Mouse (Mus musculus): Measurements from ENCODE around the gene Tmem253. TPM values are rescaled to one million over a fixed set of nuclear protein-coding genes. Genes with fewer than 3 reads are reported as not detected.

Tmem253 gene
- total and polyA plus RNA-seq, 3 experiments, result 0.27 to 2.5 (median 0.29) TPM

DNA sequence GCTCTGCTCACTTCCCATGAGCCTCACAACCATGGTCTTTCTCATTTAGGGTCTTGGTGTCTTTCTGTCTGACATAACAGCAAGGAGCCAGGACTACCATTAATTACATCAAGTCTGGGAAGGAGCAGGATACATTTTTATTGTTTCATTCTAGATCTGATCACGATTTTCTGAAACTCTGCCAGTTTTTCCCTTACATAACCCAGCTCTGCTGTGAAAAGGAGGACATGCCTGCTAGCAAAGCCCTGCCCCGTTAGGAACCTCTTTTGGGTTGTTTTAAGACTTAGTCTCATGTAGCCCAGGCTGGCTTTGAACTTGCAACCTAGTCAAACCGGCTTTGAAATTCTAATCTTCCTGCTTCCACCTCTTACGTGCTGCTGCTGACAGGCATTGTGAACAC lies 44.5 kb downstream of the Tmem253 start:
- H3K9me3 ChIP-seq (replicated peaks), result no peaks in the 10 kb centered on the region

DNA sequence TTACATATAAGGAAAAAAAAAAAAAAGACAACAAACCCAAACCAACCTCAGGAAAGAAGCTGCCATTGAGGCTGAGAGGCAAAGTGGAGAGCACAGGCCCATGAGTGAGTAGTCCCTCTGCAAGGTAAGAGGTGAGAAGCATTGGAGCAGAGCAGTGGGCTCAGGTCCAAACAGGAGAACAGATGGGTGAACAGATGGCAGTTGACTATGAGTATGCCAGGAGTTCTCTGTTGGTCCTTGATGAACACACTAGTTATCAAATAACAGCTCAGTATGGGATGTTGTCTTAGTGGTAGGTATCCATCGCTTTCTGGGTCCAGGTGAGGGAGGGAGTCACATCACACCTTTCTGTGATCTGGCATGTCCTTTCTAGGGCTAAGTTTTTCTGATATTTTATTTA lies 45.3 kb downstream of the Tmem253 start:
- Histone ChIP-seq H3K36me3 (replicated peaks) (no peaks in the 10 kb centered on the region), H3K4me3 (ENCODE audit: low read depth, low read length) (no peak overlapping the region), H3K9me3 (replicated peaks) (no peaks in the 10 kb centered on the region), H3K27me3 (ENCODE audit: insufficient read depth, low read length) (peaks cover 26% of the 10 kb centered on the region), H3K4me1 (ENCODE audit: insufficient read depth, low read depth, low read length) (no peaks in the 10 kb centered on the region)
- TF ChIP-seq GATA2 (IDR thresholded peaks at IDR 0.05; ENCODE audit: borderline replicate concordance, low read depth, low read length) (no peak), CTCF (IDR thresholded peaks at IDR 0.05; ENCODE audit: low read depth, low read length) (no peak), POLR2AphosphoS5 (IDR thresholded peaks at IDR 0.05; ENCODE audit: insufficient replicate concordance, low read depth, low read length) (no peak), GATA1 (IDR thresholded peaks at IDR 0.05; ENCODE audit: borderline replicate concordance, low read length) (no peak), TAL1 (conservative IDR thresholded peaks at IDR 0.05; ENCODE audit: low read depth, low read length) (no peak)
- DNase-seq (ENCODE audit: low spot score) (no peak), ATAC-seq (ENCODE audit: extremely low read depth, insufficient number of reproducible peaks, low FRiP score, poor library complexity, severe bottlenecking) (no peak)

More for the DNA sequence above, 44.5 kb downstream of the Tmem253 start:
- H3K4me3 ChIP-seq (ENCODE audit: low read depth, low read length), result no peak overlapping the region
- no peak for ATAC-seq (ENCODE audit: extremely low read depth, insufficient number of reproducible peaks, low FRiP score, poor library complexity, severe bottlenecking)
- peaks cover 26% of the 10 kb centered on the region for H3K27me3 ChIP-seq (ENCODE audit: insufficient read depth, low read length)
- no peaks in the 10 kb centered on the region for H3K4me1 ChIP-seq (ENCODE audit: insufficient read depth, low read depth, low read length)
- no peak for TF ChIP-seq TAL1 (conservative IDR thresholded peaks at IDR 0.05; ENCODE audit: low read depth, low read length)
- TF ChIP-seq GATA2 (IDR thresholded peaks at IDR 0.05; ENCODE audit: borderline replicate concordance, low read depth, low read length), result no peak
- TF ChIP-seq GATA1 (IDR thresholded peaks at IDR 0.05; ENCODE audit: borderline replicate concordance, low read length), result no peak
- TF ChIP-seq POLR2AphosphoS5 (IDR thresholded peaks at IDR 0.05; ENCODE audit: insufficient replicate concordance, low read depth, low read length), result no peak
- TF ChIP-seq CTCF (IDR thresholded peaks at IDR 0.05; ENCODE audit: low read depth, low read length), result no peak
- no peaks in the 10 kb centered on the region for H3K36me3 ChIP-seq (replicated peaks)
- DNase-seq (ENCODE audit: low spot score), result no peak

DNA sequence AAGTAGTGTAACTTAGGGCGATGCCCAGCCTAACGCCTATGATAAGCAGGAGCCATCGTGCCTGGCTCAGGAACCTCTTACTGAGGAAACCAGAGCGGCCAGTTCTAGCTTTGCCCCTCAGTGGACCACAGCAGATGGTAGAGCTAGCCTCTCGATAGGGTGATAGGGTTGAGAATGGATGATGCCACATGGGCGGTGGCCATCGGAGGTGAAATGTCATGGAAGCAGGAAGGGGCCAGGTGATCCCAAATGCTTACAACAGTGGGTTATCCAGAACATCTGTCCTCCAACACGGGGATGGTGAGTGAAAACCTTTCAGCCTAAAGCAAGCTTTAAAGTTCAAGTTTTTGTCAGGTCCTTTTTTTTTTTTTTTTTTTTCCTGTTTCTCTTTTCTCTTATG lies 46.3 kb downstream of the Tmem253 start:
- peaks cover 26% of the 10 kb centered on the region for H3K27me3 ChIP-seq (ENCODE audit: insufficient read depth, low read length)
- no peaks in the 10 kb centered on the region for H3K36me3 ChIP-seq (replicated peaks)
- DNase-seq (ENCODE audit: low spot score) (no peak), ATAC-seq (ENCODE audit: extremely low read depth, insufficient number of reproducible peaks, low FRiP score, poor library complexity, severe bottlenecking) (no peak)
- H3K4me3 ChIP-seq (ENCODE audit: low read depth, low read length), result no peak overlapping the region
- H3K4me1 ChIP-seq (ENCODE audit: insufficient read depth, low read depth, low read length), result no peaks in the 10 kb centered on the region
- TF ChIP-seq CTCF (IDR thresholded peaks at IDR 0.05; ENCODE audit: low read depth, low read length) (no peak), POLR2AphosphoS5 (IDR thresholded peaks at IDR 0.05; ENCODE audit: insufficient replicate concordance, low read depth, low read length) (no peak), TAL1 (conservative IDR thresholded peaks at IDR 0.05; ENCODE audit: low read depth, low read length) (no peak), GATA1 (IDR thresholded peaks at IDR 0.05; ENCODE audit: borderline replicate concordance, low read length) (no peak), GATA2 (IDR thresholded peaks at IDR 0.05; ENCODE audit: borderline replicate concordance, low read depth, low read length) (no peak)
- no peaks in the 10 kb centered on the region for H3K9me3 ChIP-seq (replicated peaks)

GRCm38 (mm10) chr14:52066135-52066534 lies 50.7 kb downstream of the Tmem253 start:
- DNase-seq (ENCODE audit: low spot score) (no peak), ATAC-seq (ENCODE audit: extremely low read depth, insufficient number of reproducible peaks, low FRiP score, poor library complexity, severe bottlenecking) (no peak)
- Histone ChIP-seq H3K36me3 (replicated peaks) (peaks cover 7% of the 10 kb centered on the region), H3K9me3 (replicated peaks) (no peaks in the 10 kb centered on the region), H3K27me3 (ENCODE audit: insufficient read depth, low read length) (peaks cover 23% of the 10 kb centered on the region), H3K4me1 (ENCODE audit: insufficient read depth, low read depth, low read length) (no peaks in the 10 kb centered on the region), H3K4me3 (ENCODE audit: low read depth, low read length) (no peak overlapping the region)
- no peak for TF ChIP-seq TAL1 (conservative IDR thresholded peaks at IDR 0.05; ENCODE audit: low read depth, low read length)
- TF ChIP-seq GATA1 (IDR thresholded peaks at IDR 0.05; ENCODE audit: borderline replicate concordance, low read length), result no peak

Other genes with a start within 250 kb of the Tmem253 start
- not detected in 2 replicates for gene Ang4, start 242.1 kb upstream of the Tmem253 start, total RNA-seq (2014; fragmentation: Nextera tagmentation)
- gene Ang4, start 242.1 kb upstream of the Tmem253 start, total RNA-seq (2017), result 0.27 TPM in 1 of 2 replicates, not detected in the other
- gene Ang4, start 242.1 kb upstream of the Tmem253 start, polyA plus RNA-seq (2012), result not detected in 2 replicates
- gene AY358078, start 215.6 kb upstream of the Tmem253 start, total RNA-seq (2014; fragmentation: Nextera tagmentation), result not detected in 2 replicates
- not detected in 2 replicates for gene AY358078, start 215.6 kb upstream of the Tmem253 start, total RNA-seq (2017)
- gene AY358078, start 215.6 kb upstream of the Tmem253 start, polyA plus RNA-seq (2012), result not detected in 2 replicates
- gene Ear6, start 162.0 kb upstream of the Tmem253 start, total RNA-seq (2014; fragmentation: Nextera tagmentation), result not detected in 2 replicates
- gene Ear6, start 162.0 kb upstream of the Tmem253 start, total RNA-seq (2017), result 0.12 TPM in 1 of 2 replicates, not detected in the other
- gene Ear6, start 162.0 kb upstream of the Tmem253 start, polyA plus RNA-seq (2012), result not detected in 2 replicates
- 29.3 and 36.9 TPM in 2 replicates for gene Mettl17, start 130.8 kb upstream of the Tmem253 start, total RNA-seq (2014; fragmentation: Nextera tagmentation)
- 20.6 and 23.2 TPM in 2 replicates for gene Mettl17, start 130.8 kb upstream of the Tmem253 start, total RNA-seq (2017)
- 11.7 and 19.5 TPM in 2 replicates for gene Mettl17, start 130.8 kb upstream of the Tmem253 start, polyA plus RNA-seq (2012)
- gene Slc39a2, start 122.8 kb upstream of the Tmem253 start, total RNA-seq (2014; fragmentation: Nextera tagmentation), result 0.29 TPM in 1 of 2 replicates, not detected in the other
- 0.29 and 0.38 TPM in 2 replicates for gene Slc39a2, start 122.8 kb upstream of the Tmem253 start, total RNA-seq (2017)
- 0.02 TPM in 2 replicates for gene Slc39a2, start 122.8 kb upstream of the Tmem253 start, polyA plus RNA-seq (2012)
- gene Ndrg2, start 101.5 kb upstream of the Tmem253 start, total RNA-seq (2014; fragmentation: Nextera tagmentation), result not detected in 2 replicates
- 0.05 TPM in 1 of 2 replicates, not detected in the other for gene Ndrg2, start 101.5 kb upstream of the Tmem253 start, total RNA-seq (2017)
- gene Ndrg2, start 101.5 kb upstream of the Tmem253 start, polyA plus RNA-seq (2012), result 0.24 TPM in 1 of 2 replicates, not detected in the other
- not detected in 2 replicates for gene Tppp2, start 97.2 kb upstream of the Tmem253 start, total RNA-seq (2014; fragmentation: Nextera tagmentation)
- gene Tppp2, start 97.2 kb upstream of the Tmem253 start, total RNA-seq (2017), result not detected in 2 replicates
- not detected in 2 replicates for gene Tppp2, start 97.2 kb upstream of the Tmem253 start, polyA plus RNA-seq (2012)
- gene Rnase13, start 92.9 kb upstream of the Tmem253 start, total RNA-seq (2014; fragmentation: Nextera tagmentation), result not detected in 2 replicates
- not detected in 2 replicates for gene Rnase13, start 92.9 kb upstream of the Tmem253 start, total RNA-seq (2017)
- not detected in 2 replicates for gene Rnase13, start 92.9 kb upstream of the Tmem253 start, polyA plus RNA-seq (2012)
- gene Arhgef40, start 30.9 kb upstream of the Tmem253 start, total RNA-seq (2014; fragmentation: Nextera tagmentation), result 33.9 and 37.5 TPM in 2 replicates
- 3.1 and 3.4 TPM in 2 replicates for gene Arhgef40, start 30.9 kb upstream of the Tmem253 start, total RNA-seq (2017)
- 30.3 and 32.2 TPM in 2 replicates for gene Arhgef40, start 30.9 kb upstream of the Tmem253 start, polyA plus RNA-seq (2012)
- 28.1 and 29.6 TPM in 2 replicates for gene Zfp219, start 5.1 kb downstream of the Tmem253 start, total RNA-seq (2014; fragmentation: Nextera tagmentation)
- gene Zfp219, start 5.1 kb downstream of the Tmem253 start, total RNA-seq (2017), result 16.4 and 16.9 TPM in 2 replicates
- gene Zfp219, start 5.1 kb downstream of the Tmem253 start, polyA plus RNA-seq (2012), result 83.1 and 97.0 TPM in 2 replicates
- gene Olfr221, start 26.8 kb downstream of the Tmem253 start, total RNA-seq (2014; fragmentation: Nextera tagmentation), result not detected in 2 replicates
- 0.16 and 0.23 TPM in 2 replicates for gene Olfr221, start 26.8 kb downstream of the Tmem253 start, total RNA-seq (2017)
- not detected in 2 replicates for gene Olfr221, start 26.8 kb downstream of the Tmem253 start, polyA plus RNA-seq (2012)
- 459 and 507 TPM in 2 replicates for gene Hnrnpc, start 88.4 kb downstream of the Tmem253 start, total RNA-seq (2014; fragmentation: Nextera tagmentation)
- gene Hnrnpc, start 88.4 kb downstream of the Tmem253 start, total RNA-seq (2017), result 383 and 544 TPM in 2 replicates
- gene Hnrnpc, start 88.4 kb downstream of the Tmem253 start, polyA plus RNA-seq (2012), result 28.6 and 38.0 TPM in 2 replicates
- gene Rpgrip1, start 95.0 kb downstream of the Tmem253 start, total RNA-seq (2014; fragmentation: Nextera tagmentation), result 0.30 TPM in 1 of 2 replicates, not detected in the other
- 1.8 and 3.1 TPM in 2 replicates for gene Rpgrip1, start 95.0 kb downstream of the Tmem253 start, total RNA-seq (2017)
- 0.17 and 0.28 TPM in 2 replicates for gene Rpgrip1, start 95.0 kb downstream of the Tmem253 start, polyA plus RNA-seq (2012)
- 173 and 179 TPM in 2 replicates for gene Supt16, start 181.8 kb downstream of the Tmem253 start, total RNA-seq (2014; fragmentation: Nextera tagmentation)
- gene Supt16, start 181.8 kb downstream of the Tmem253 start, total RNA-seq (2017), result 189 and 225 TPM in 2 replicates
- 37.1 and 44.7 TPM in 2 replicates for gene Supt16, start 181.8 kb downstream of the Tmem253 start, polyA plus RNA-seq (2012)
- 222 and 247 TPM in 2 replicates for gene Chd8, start 242.1 kb downstream of the Tmem253 start, total RNA-seq (2014; fragmentation: Nextera tagmentation)
- gene Chd8, start 242.1 kb downstream of the Tmem253 start, total RNA-seq (2017), result 57.6 and 78.7 TPM in 2 replicates
- gene Chd8, start 242.1 kb downstream of the Tmem253 start, polyA plus RNA-seq (2012), result 16.0 and 22.6 TPM in 2 replicates